Mouse (Mus musculus) MEL (cell line): ENCODE measurements around the gene Olfr544.
"Not testable (repeated sequence)": the region's sequence is repeated elsewhere in the genome, so short reads cannot be mapped to it uniquely, and the experiment has no call there.

Experiments
- CHD2 ChIP-seq: IDR thresholded peaks from 2 replicates; pipeline ENCODE4 v1.6.1; 2011; ENCODE audit warnings: low read length, improper control_type of control experiment
- CTCF ChIP-seq, 3 experiments: IDR thresholded peaks in 2 of 3; conservative IDR thresholded peaks in 1 of 3; 2 replicates each; pipeline ENCODE4 v1.5.1; 2011 to 2012; ENCODE audit warnings: low read length in 3 of 3, low read depth in 2 of 3, mild to moderate bottlenecking in 2 of 3, improper control_type of control experiment in 1 of 3, inconsistent platforms in 1 of 3, mixed read lengths in 1 of 3, moderate library complexity in 1 of 3; ENCODE audit not compliant: control insufficient read depth in 1 of 3, insufficient read depth in 1 of 3, poor library complexity in 1 of 3, severe bottlenecking in 1 of 3
- EP300 ChIP-seq, 2 experiments: IDR thresholded peaks; 2 replicates each; pipeline ENCODE4 v1.6.1; 2011; ENCODE audit warnings: improper control_type of control experiment in 2 of 2, low read length in 2 of 2, low read depth in 1 of 2, mild to moderate bottlenecking in 1 of 2
- JUND ChIP-seq: IDR thresholded peaks from 2 replicates; pipeline ENCODE4 v1.6.1; 2011; ENCODE audit warnings: low read depth, mild to moderate bottlenecking, improper control_type of control experiment, low read length
- MAFK ChIP-seq: IDR thresholded peaks from 2 replicates; pipeline ENCODE4 v1.6.1; 2011; ENCODE audit warnings: low read depth, mild to moderate bottlenecking, low read length, improper control_type of control experiment, borderline replicate concordance
- MAX ChIP-seq: IDR thresholded peaks from 2 replicates; pipeline ENCODE4 v1.6.1; 2011; ENCODE audit warnings: low read length, improper control_type of control experiment
- MEF2A ChIP-seq: IDR thresholded peaks from 2 replicates; pipeline ENCODE4 v1.6.1; 2014; ENCODE audit warnings: low read depth, mild to moderate bottlenecking, inconsistent platforms, low read length, improper control_type of control experiment; ENCODE audit not compliant: poor library complexity, insufficient replicate concordance, severe bottlenecking; ENCODE audit errors: extremely low read depth
- MYC ChIP-seq: IDR thresholded peaks from 2 replicates; pipeline ENCODE4 v1.6.1; 2011; ENCODE audit warnings: low read depth, mild to moderate bottlenecking, low read length, improper control_type of control experiment, moderate library complexity
- POLR2A ChIP-seq, 2 experiments: IDR thresholded peaks; 2 replicates each; pipeline ENCODE4 v1.6.1; 2011 to 2012; ENCODE audit warnings: low read length in 2 of 2, mild to moderate bottlenecking in 2 of 2, control low read depth in 1 of 2, improper control_type of control experiment in 1 of 2, low read depth in 1 of 2, moderate library complexity in 1 of 2; ENCODE audit not compliant: control insufficient read depth in 1 of 2, insufficient read depth in 1 of 2, poor library complexity in 1 of 2
- SIN3A ChIP-seq: IDR thresholded peaks from 2 replicates; pipeline ENCODE4 v1.6.1; 2012; ENCODE audit warnings: low read length, improper control_type of control experiment, inconsistent platforms
- TAL1 ChIP-seq: IDR thresholded peaks from 2 replicates; pipeline ENCODE4 v1.6.1; 2012; ENCODE audit warnings: mild to moderate bottlenecking, inconsistent platforms, low read length, moderate library complexity, mixed read lengths
- USF1 ChIP-seq: IDR thresholded peaks from 2 replicates; pipeline ENCODE4 v1.6.1; 2014; ENCODE audit warnings: low read depth, mild to moderate bottlenecking, inconsistent platforms, low read length, improper control_type of control experiment, moderate library complexity

GRCm38 (mm10) chr7:102494416-102494815 lies 6.3 kb upstream of the Olfr544 start:
- TF ChIP-seq CTCF (IDR thresholded peaks at IDR 0.05 in 2 of 3, conservative IDR thresholded peaks at IDR 0.05 in 1 of 3; ENCODE audit: control insufficient read depth in 1 of 3, insufficient read depth in 1 of 3, low read depth in 2 of 3, low read length in 3 of 3, poor library complexity in 1 of 3, severe bottlenecking in 1 of 3); POLR2A (IDR thresholded peaks at IDR 0.05; ENCODE audit: control insufficient read depth in 1 of 2, insufficient read depth in 1 of 2, low read depth in 1 of 2, low read length in 2 of 2, poor library complexity in 1 of 2); MEF2A; MAFK; EP300 (IDR thresholded peaks at IDR 0.05; ENCODE audit: low read depth in 1 of 2, low read length in 2 of 2); MYC; JUND; TAL1; SIN3A; MAX; CHD2; USF1: not testable (repeated sequence)
